Mouse (Mus musculus) embryonic facial prominence, embryonic 12.5 days (tissue): ENCODE results near the gene Lmntd1. TPM values are rescaled to one million over a fixed set of nuclear protein-coding genes. Genes with fewer than 3 reads are reported as not detected.
"Not testable (repeated sequence)": the region's sequence is repeated elsewhere in the genome, so short reads cannot be mapped to it uniquely, and the experiment has no call there.

Source experiments
- ATAC-seq: fragments of 200-750 bp; cut with Nextera tagmentation; 2 replicates; pipeline ENCODE4 v1.8.0; 2017; ENCODE audit not compliant: insufficient number of reproducible peaks, insufficient read depth, low FRiP score, low TSS enrichment
- H3K27ac ChIP-seq: fragments of 300-500 bp; sonication (generic); 2 replicates; pipeline ENCODE4 v1.5.1; 2016; ENCODE audit warnings: mild to moderate bottlenecking
- H3K27me3 ChIP-seq: fragments of 300-500 bp; sonication (generic); 2 replicates; pipeline ENCODE4 v1.6.1; 2016; ENCODE audit warnings: mild to moderate bottlenecking, moderate library complexity
- H3K36me3 ChIP-seq: fragments of 300-500 bp; sonication (generic); 2 replicates; pipeline ENCODE4 v1.6.1; 2016; ENCODE audit warnings: mild to moderate bottlenecking
- H3K4me1 ChIP-seq: fragments of 300-500 bp; sonication (generic); 2 replicates; pipeline ENCODE4 v1.6.1; 2016
- H3K4me2 ChIP-seq: fragments of 300-500 bp; sonication (generic); replicated peaks from 2 replicates; pipeline ENCODE4 v1.6.1; 2016; ENCODE audit warnings: mild to moderate bottlenecking, moderate library complexity
- H3K4me3 ChIP-seq: fragments of 300-500 bp; sonication (generic); 2 replicates; pipeline ENCODE4 v1.5.1; 2016; ENCODE audit warnings: mild to moderate bottlenecking
- H3K9ac ChIP-seq: fragments of 300-500 bp; sonication (generic); 2 replicates; pipeline ENCODE4 v1.6.1; 2016; ENCODE audit warnings: mild to moderate bottlenecking, moderate library complexity
- H3K9me3 ChIP-seq: fragments of 300-500 bp; sonication (generic); 2 replicates; pipeline ENCODE4 v1.6.1; 2016; ENCODE audit warnings: mild to moderate bottlenecking, moderate library complexity
- WGBS: fragments of 180-500 bp; shearing (Covaris S2); methylation state at CpG from one replicate; pipeline ENCODE4 v1.1.7; 2016; 5-methylcytosine and 5-hydroxymethylcytosine counted together
- polyA plus RNA-seq: library from polyadenylated mRNA; unstranded; fragments of >200 nt; fragmentation: Nextera tagmentation; extraction: Ambion mirVana; gene quantifications from 2 replicates; pipeline ENCODE4 v1.2.1, GENCODE M21; 2016

Lmntd1 gene
- polyA plus RNA-seq, 1 experiment from 2014 or later, result 0.19 TPM

DNA sequence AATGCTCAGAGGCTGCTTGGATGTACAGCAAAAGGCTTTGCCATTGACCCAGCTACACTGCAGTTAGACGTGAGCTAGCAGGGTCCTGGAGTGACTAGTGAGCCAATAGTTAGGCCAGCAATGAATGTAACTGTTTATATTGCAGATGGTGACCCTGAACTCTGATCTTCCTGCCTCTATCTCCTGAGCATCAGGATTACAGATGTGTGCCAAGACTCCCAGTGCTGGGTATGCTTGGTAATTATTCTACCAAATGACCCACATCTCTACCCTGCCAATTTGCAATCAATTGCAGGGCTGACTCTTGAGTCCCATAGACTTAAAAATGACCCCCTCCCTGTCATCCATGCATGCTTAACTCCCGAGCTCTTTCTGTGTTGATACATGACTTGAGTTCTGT, 269.4 kb downstream of the Lmntd1 start:
- Histone ChIP-seq H3K9me3 (no peaks in the 10 kb centered on the region), H3K27me3 (no peaks in the 10 kb centered on the region), H3K4me3 (no peak overlapping the region), H3K4me2 (no peak overlapping the region), H3K27ac (no peak overlapping the region), H3K4me1 (0 out of 2 replicates have a peak, but pooled peaks cover 2% of the 10 kb centered on the region), H3K9ac (no peak overlapping the region), H3K36me3 (no peaks in the 10 kb centered on the region)
- ATAC-seq, result no peak
- WGBS, result 55% methylated on average over 2 of the region's 2 CpGs

DNA sequence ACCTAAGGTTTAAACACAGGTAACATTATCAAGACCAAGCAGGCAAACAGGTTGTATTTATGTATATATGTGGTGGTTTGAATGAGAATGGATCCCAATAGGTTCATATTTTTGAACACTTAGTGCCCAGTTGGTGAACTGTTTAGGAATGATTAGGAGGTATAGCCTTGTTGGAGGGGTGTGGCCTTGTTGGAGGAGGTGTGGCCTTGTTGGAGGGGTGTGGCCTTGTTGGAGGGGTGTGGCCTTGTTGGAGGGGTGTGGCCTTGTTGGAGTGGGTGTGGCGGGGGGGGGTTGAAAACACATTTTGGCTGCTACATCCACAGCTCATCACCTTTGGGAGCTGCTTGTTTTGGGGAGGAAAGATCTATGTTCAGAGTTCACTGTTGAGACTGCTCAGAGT, 270.7 kb downstream of the Lmntd1 start:
- WGBS, result 67% methylated on average over 1 of the region's 1 CpGs
- H3K36me3 ChIP-seq, result no peaks in the 10 kb centered on the region
- peaks cover 7% of the 10 kb centered on the region for H3K27me3 ChIP-seq
- no peak overlapping the region for H3K9ac ChIP-seq
- no peak overlapping the region for H3K4me2 ChIP-seq
- no peaks in the 10 kb centered on the region for H3K9me3 ChIP-seq
- no peak overlapping the region for H3K27ac ChIP-seq
- H3K4me1 ChIP-seq, result 0 out of 2 replicates have a peak, but pooled peaks cover 5% of the 10 kb centered on the region
- no peak overlapping the region for H3K4me3 ChIP-seq
- ATAC-seq, result no peak

GRCm38 (mm10) chr6:145342836-145343235, 271.3 kb downstream of the Lmntd1 start:
- Histone ChIP-seq H3K27me3 (peaks cover 11% of the 10 kb centered on the region), H3K27ac (no peak overlapping the region), H3K4me3 (no peak overlapping the region), H3K9me3 (no peaks in the 10 kb centered on the region), H3K4me1 (0 out of 2 replicates have a peak, but pooled peaks cover 5% of the 10 kb centered on the region), H3K36me3 (no peaks in the 10 kb centered on the region), H3K9ac (no peak overlapping the region), H3K4me2 (no peak overlapping the region)
- no peak for ATAC-seq
- WGBS, result 86% methylated on average over 11 of the region's 11 CpGs

- WGBS, result under 1% methylated on average over 33 of the region's 33 CpGs
- peak overlapping the region; percentile 44 for H3K9ac ChIP-seq
- H3K4me1 ChIP-seq, result 0 out of 2 replicates have a peak, but pooled peaks cover 5% of the 10 kb centered on the region
- no peaks in the 10 kb centered on the region for H3K9me3 ChIP-seq
- no peaks in the 10 kb centered on the region for H3K36me3 ChIP-seq
- H3K4me3 ChIP-seq, result peak overlapping the region; percentile 49
- peak overlapping the region; percentile 85 for H3K4me2 ChIP-seq
- H3K27ac ChIP-seq, result peak overlapping the region; percentile 81
- ATAC-seq, result peak; percentile 16; the same call in 1 of the 2 replicates
- H3K27me3 ChIP-seq, result peaks cover 11% of the 10 kb centered on the region
Observed at GRCm38 (mm10) chr6:145341301-145342193, 272.6 kb downstream of the Lmntd1 start.

- Histone ChIP-seq H3K27ac (peak overlapping the region; percentile 54), H3K9ac (peak overlapping the region; percentile 53), H3K4me3 (peak overlapping the region; percentile 49), H3K27me3 (peaks cover 11% of the 10 kb centered on the region), H3K4me1 (0 out of 2 replicates have a peak, but pooled peaks cover 5% of the 10 kb centered on the region), H3K9me3 (no peaks in the 10 kb centered on the region), H3K4me2 (peak overlapping the region; percentile 85), H3K36me3 (no peaks in the 10 kb centered on the region)
- WGBS, result under 1% methylated on average over 37 of the region's 37 CpGs
- ATAC-seq, result peak; percentile 87
Observed at GRCm38 (mm10) chr6:145340657-145341146, 273.4 kb downstream of the Lmntd1 start.

- H3K27me3 ChIP-seq, result peaks cover 11% of the 10 kb centered on the region
Observed at GRCm38 (mm10) chr6:145339956-145340656, 274.0 kb downstream of the Lmntd1 start.

GRCm38 (mm10) chr6:145338571-145339294, 275.4 kb downstream of the Lmntd1 start:
- H3K4me2 ChIP-seq, result no peak overlapping the region
- WGBS, result 31% methylated on average over 12 of the region's 12 CpGs
- no peak overlapping the region for H3K4me3 ChIP-seq
- no peaks in the 10 kb centered on the region for H3K36me3 ChIP-seq
- peaks cover 11% of the 10 kb centered on the region for H3K27me3 ChIP-seq
- H3K4me1 ChIP-seq, result 0 out of 2 replicates have a peak, but pooled peaks cover 5% of the 10 kb centered on the region
- no peak overlapping the region for H3K27ac ChIP-seq
- H3K9ac ChIP-seq, result no peak overlapping the region
- no peaks in the 10 kb centered on the region for H3K9me3 ChIP-seq
- ATAC-seq, result no peak

More at GRCm38 (mm10) chr6:145339956-145340656, 274.0 kb downstream of the Lmntd1 start:
- Histone ChIP-seq H3K4me3 (peak overlapping the region; percentile 49), H3K4me2 (peak overlapping the region; percentile 85), H3K4me1 (0 out of 2 replicates have a peak, but pooled peaks cover 5% of the 10 kb centered on the region), H3K36me3 (no peaks in the 10 kb centered on the region), H3K9ac (peak overlapping the region; percentile 53), H3K9me3 (no peaks in the 10 kb centered on the region), H3K27ac (peak overlapping the region; percentile 54)
- peak; percentile 29; the same call in 1 of the 2 replicates for ATAC-seq
- WGBS, result under 1% methylated on average over 21 of the region's 21 CpGs

GRCm38 (mm10) chr6:145337521-145337920, 276.6 kb downstream of the Lmntd1 start:
- not testable (repeated sequence) for H3K4me1 ChIP-seq, H3K4me2 ChIP-seq, H3K36me3 ChIP-seq, H3K9ac ChIP-seq, H3K27ac ChIP-seq, H3K9me3 ChIP-seq, ATAC-seq, H3K4me3 ChIP-seq
- peaks cover 11% of the 10 kb centered on the region for H3K27me3 ChIP-seq
- 86% methylated on average over 6 of the region's 6 CpGs for WGBS

DNA sequence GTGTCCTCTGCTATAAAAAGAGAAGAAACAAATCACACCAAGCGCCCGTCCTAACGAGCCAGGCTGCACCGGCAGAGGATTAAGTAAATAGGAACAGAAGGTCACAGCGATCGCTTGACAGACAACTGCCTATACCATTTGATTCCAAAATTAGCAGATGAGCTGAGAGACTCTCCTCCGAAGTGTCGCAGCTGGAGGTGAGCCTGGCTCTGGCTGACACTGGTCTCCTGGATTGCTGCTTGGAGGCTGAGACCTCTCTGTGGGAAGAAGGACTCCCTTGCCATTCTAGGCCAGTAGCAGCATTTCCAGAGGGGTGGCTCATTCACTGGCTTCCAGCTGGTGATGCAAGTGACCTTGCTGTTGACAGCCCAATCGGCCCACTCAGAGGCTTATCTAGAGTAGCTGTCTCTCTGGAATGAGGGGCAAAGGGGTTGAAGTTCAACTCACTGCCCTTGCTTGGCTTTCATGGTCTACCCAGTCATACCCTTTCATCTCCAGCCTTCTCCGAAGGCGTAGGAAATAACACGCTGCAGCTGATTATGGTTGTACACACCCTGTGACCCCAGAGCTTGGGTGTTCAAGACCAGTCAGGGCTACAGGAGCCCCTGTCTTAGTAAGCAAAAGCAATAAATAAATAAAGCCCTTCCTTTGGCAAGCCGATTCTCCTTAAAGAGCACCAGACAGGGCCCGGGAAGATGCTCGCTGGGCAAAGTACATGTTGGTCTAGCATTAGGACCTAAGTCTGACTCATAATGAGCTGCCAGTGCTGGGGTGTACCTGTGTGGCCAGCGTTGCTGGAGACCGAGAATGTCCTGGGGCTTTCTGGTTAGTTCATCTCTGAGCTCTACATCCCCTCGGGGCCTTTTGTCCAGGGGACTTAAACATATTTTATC, 278.0 kb downstream of the Lmntd1 start:
- 73% methylated on average over 18 of the region's 18 CpGs for WGBS
- no peak for ATAC-seq
- no peak overlapping the region for H3K4me2 ChIP-seq

DNA sequence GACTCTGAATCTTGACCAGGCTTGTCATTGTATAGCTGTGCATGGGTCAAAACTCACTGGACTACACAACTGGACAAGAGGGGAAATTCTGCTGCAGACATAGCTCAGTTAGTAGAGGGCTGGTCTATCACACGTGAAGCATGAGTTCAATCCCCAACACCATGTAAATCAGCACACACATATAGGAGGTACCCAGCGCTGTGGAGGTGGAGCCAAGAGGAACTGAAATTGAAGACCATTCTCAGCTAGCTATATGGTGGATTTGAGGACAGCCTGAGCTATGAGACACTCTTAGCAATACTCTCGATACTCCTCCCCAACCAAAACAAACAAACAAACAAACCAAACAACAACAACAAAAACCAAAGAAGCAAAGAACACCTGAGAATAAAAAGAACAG, 279.9 kb downstream of the Lmntd1 start:
- no peaks in the 10 kb centered on the region for H3K36me3 ChIP-seq
- no peak overlapping the region for H3K27ac ChIP-seq
- 81% methylated on average over 3 of the region's 3 CpGs for WGBS
- H3K27me3 ChIP-seq, result peaks cover 10% of the 10 kb centered on the region
- no peak overlapping the region for H3K4me2 ChIP-seq
- ATAC-seq, result no peak
- H3K4me1 ChIP-seq, result no peaks in the 10 kb centered on the region
- no peak overlapping the region for H3K9ac ChIP-seq
- H3K9me3 ChIP-seq, result no peaks in the 10 kb centered on the region
- H3K4me3 ChIP-seq, result no peak overlapping the region

More for the DNA sequence above, 278.0 kb downstream of the Lmntd1 start:
- no peak overlapping the region for H3K27ac ChIP-seq
- 0 out of 2 replicates have a peak, but pooled peaks cover 5% of the 10 kb centered on the region for H3K4me1 ChIP-seq
- H3K36me3 ChIP-seq, result no peaks in the 10 kb centered on the region
- peaks cover 11% of the 10 kb centered on the region for H3K27me3 ChIP-seq
- no peak overlapping the region for H3K9ac ChIP-seq
- H3K9me3 ChIP-seq, result no peaks in the 10 kb centered on the region
- H3K4me3 ChIP-seq, result no peak overlapping the region
